Mouse (Mus musculus) liver, embryonic 14.5 days (tissue): ENCODE measurements around the gene Nfatc2. TPM values are rescaled to one million over a fixed set of nuclear protein-coding genes. Genes with fewer than 3 reads are reported as not detected.

Experiments used
- ATAC-seq: fragments of 200-750 bp; cut with Nextera tagmentation; 2 replicates; pipeline ENCODE4 v1.8.0; 2017; ENCODE audit warnings: moderate number of reproducible peaks, mild to moderate bottlenecking, moderate library complexity; ENCODE audit not compliant: insufficient read depth
- DNase-seq, 3 experiments: peaks; one replicate each; pipeline ENCODE4 v3.0.0-alpha.2; 2012 to 2013; ENCODE audit warnings: low read depth in 3 of 3, low spot score in 3 of 3
- H3K27ac ChIP-seq: fragments of 300-500 bp; sonication (generic); 2 replicates; pipeline ENCODE4 v1.5.1; 2014; ENCODE audit warnings: moderate library complexity, mild to moderate bottlenecking, control low read depth, inconsistent platforms
- H3K27me3 ChIP-seq: fragments of 300-500 bp; sonication (generic); 2 replicates; pipeline ENCODE4 v1.6.1; 2014; ENCODE audit warnings: mild to moderate bottlenecking, low read length, moderate library complexity; ENCODE audit not compliant: control insufficient read depth, insufficient read depth
- H3K36me3 ChIP-seq: fragments of 300-500 bp; sonication (generic); replicated peaks from 2 replicates; pipeline ENCODE4 v1.6.1; 2014; ENCODE audit warnings: low read depth; ENCODE audit not compliant: control insufficient read depth, insufficient read depth
- H3K4me1 ChIP-seq, 2 experiments: fragments of 200-500 bp in 1 of 2; fragments of 300-500 bp in 1 of 2; sonication (generic) in 1 of 2; replicated peaks; 2 replicates each; pipeline ENCODE4 v1.6.1; 2012 to 2014; ENCODE audit warnings: antibody characterized with exemption in 1 of 2, inconsistent platforms in 1 of 2, low read length in 1 of 2; ENCODE audit not compliant: control insufficient read depth in 2 of 2, insufficient read depth in 2 of 2
- H3K4me2 ChIP-seq: fragments of 300-500 bp; sonication (generic); 2 replicates; pipeline ENCODE4 v1.6.1; 2014; ENCODE audit warnings: low read depth, mild to moderate bottlenecking, control low read depth, moderate library complexity
- H3K4me3 ChIP-seq, 2 experiments: fragments of 200-500 bp in 1 of 2; fragments of 300-500 bp in 1 of 2; sonication (generic) in 1 of 2; 2 replicates each; pipeline ENCODE4 v1.5.1; 2012 to 2014; ENCODE audit warnings: low read depth in 2 of 2, low read length in 2 of 2, mild to moderate bottlenecking in 2 of 2, control low read depth in 1 of 2, inconsistent platforms in 1 of 2, moderate library complexity in 1 of 2; ENCODE audit not compliant: insufficient read depth in 1 of 2
- H3K9ac ChIP-seq: fragments of 300-500 bp; sonication (generic); replicated peaks from 2 replicates; pipeline ENCODE4 v1.6.1; 2014; ENCODE audit warnings: mild to moderate bottlenecking, control low read depth, moderate library complexity
- H3K9me3 ChIP-seq: fragments of 300-500 bp; sonication (generic); 2 replicates; pipeline ENCODE4 v1.6.1; 2016; ENCODE audit warnings: low read length, mixed read lengths; ENCODE audit not compliant: control insufficient read depth
- CTCF ChIP-seq: IDR thresholded peaks from 2 replicates; pipeline ENCODE4 v1.5.1; 2016; ENCODE audit warnings: antibody characterized with exemption, low read depth, control low read depth
- EP300 ChIP-seq: IDR thresholded peaks from 2 replicates; pipeline ENCODE4 v1.6.1; 2016; ENCODE audit warnings: antibody characterized with exemption, low read depth
- WGBS: fragments of 180-500 bp; shearing (Covaris S2); extraction: QIAGEN DNeasy Blood & Tissue Kit; methylation state at CpG from one replicate; pipeline ENCODE4 v1.1.7; 2014; ENCODE audit not compliant: insufficient replicate concordance; 5-methylcytosine and 5-hydroxymethylcytosine counted together
- polyA plus RNA-seq, 2 experiments: library from polyadenylated mRNA; depleted of rRNA in 1 of 2; stranded (reverse) in 1 of 2; unstranded in 1 of 2; fragments of >200 nt; fragmentation: Nextera tagmentation in 1 of 2; extraction: Ambion mirVana in 1 of 2; gene quantifications; 2 replicates each; pipeline versions ENCODE4 v1.2.1 to v1.2.3; 2012 to 2014

Gene Nfatc2
- polyA plus RNA-seq, 2 experiments, result 0.08 to 0.19 TPM

DNA sequence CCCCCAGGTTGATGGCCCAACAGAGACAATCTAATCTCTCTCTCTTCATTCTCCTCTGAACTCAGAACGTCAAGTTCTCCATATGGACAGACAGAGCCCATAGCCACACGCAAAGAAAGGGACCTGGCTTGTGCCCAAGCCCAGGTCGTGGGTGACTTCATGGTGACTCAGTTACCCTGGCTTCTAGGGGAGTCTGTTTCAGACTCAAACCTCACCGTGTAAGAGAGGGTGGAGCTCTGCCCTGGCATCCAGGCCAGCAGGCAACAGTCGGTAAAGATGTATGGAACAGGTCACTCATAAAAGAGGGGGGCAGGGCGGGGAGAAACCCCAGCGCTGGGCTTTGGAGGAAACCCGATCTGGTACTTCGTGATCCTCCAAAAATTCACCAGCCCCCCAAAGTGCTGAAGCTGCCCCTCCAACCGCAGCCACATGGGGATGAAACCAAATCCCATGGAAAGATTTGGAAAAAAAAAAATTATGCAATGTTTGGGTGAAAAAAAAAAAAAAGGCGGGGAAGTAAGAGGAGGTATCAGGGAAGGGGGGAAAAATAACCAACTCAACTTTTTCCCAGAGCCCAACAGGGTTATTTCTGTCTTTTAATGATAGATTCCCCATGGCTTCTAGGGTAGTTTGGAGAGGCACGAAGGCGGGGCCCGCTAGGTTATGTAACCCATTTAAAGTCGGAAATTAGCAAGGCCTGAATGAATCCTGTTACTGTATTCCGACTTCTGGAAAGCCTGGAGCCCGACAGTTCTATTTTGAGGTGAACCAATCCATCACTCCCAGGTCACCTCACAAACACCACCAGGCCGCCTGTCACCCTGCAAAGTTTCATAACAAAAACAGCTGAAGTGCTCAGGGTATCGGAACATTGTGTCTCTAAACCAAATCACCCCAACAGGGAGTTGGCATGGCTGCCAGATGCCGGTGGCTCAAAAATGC is 26.6 kb upstream of the Nfatc2 start:
- H3K4me3 ChIP-seq, result no peak overlapping the region
- TF ChIP-seq EP300 (no peak), CTCF (no peak)
- H3K4me2 ChIP-seq, result no peak overlapping the region
- no peaks in the 10 kb centered on the region for H3K9me3 ChIP-seq
- ATAC-seq (no peak), DNase-seq (no peak)
- H3K27me3 ChIP-seq, result no peaks in the 10 kb centered on the region
- 59% methylated on average over 20 of the region's 20 CpGs for WGBS
- no peak overlapping the region for H3K9ac ChIP-seq
- no peaks in the 10 kb centered on the region for H3K36me3 ChIP-seq
- peaks cover 0 to 5% of the 10 kb centered on the region in 2 experiments; a peak in 3 of 4 replicates for H3K4me1 ChIP-seq
- no peak overlapping the region for H3K27ac ChIP-seq

DNA sequence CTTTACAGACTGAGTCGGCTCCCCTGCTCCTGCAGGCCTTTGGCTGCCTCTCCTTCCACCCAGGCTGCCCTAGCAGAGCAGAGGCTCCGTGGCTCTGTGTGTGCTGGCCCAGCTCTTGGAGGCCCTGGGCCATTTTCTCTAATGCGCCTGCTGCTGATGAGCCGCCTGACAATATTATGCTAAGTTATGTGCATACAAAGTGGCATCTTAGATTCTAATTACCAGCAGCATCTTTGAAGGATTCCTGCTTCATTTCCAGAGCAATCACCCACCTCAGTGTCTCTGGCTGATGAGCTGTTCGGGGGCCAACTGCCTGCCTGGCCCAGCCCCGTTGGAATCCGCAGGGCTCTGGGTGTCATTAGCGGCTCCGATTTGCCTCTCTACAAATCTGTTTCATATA is 24.9 kb upstream of the Nfatc2 start:
- H3K27me3 ChIP-seq, result no peaks in the 10 kb centered on the region
- H3K36me3 ChIP-seq, result no peaks in the 10 kb centered on the region
- TF ChIP-seq EP300, result no peak
- TF ChIP-seq CTCF, result no peak
- no peak overlapping the region for H3K27ac ChIP-seq
- 74% methylated on average over 9 of the region's 9 CpGs for WGBS
- no peaks in the 10 kb centered on the region for H3K9me3 ChIP-seq
- DNase-seq (no peak), ATAC-seq (no peak)
- no peak overlapping the region for H3K4me2 ChIP-seq
- H3K4me1 ChIP-seq, result no peaks in the 10 kb centered on the region
- no peak overlapping the region for H3K4me3 ChIP-seq
- H3K9ac ChIP-seq, result no peak overlapping the region

- Histone ChIP-seq H3K27me3 (no peaks in the 10 kb centered on the region), H3K9ac (no peak overlapping the region), H3K27ac (no peak overlapping the region), H3K4me3 (no peak overlapping the region), H3K9me3 (no peaks in the 10 kb centered on the region), H3K36me3 (no peaks in the 10 kb centered on the region), H3K4me2 (no peak overlapping the region), H3K4me1 (no peaks in the 10 kb centered on the region)
- ATAC-seq, result no peak
- WGBS, result 58% methylated on average over 4 of the region's 4 CpGs
- TF ChIP-seq CTCF, result no peak
- TF ChIP-seq EP300, result no peak
- no peak for DNase-seq
Observed at GRCm38 (mm10) chr2:168625091-168625490, 23.6 kb upstream of the Nfatc2 start.

DNA sequence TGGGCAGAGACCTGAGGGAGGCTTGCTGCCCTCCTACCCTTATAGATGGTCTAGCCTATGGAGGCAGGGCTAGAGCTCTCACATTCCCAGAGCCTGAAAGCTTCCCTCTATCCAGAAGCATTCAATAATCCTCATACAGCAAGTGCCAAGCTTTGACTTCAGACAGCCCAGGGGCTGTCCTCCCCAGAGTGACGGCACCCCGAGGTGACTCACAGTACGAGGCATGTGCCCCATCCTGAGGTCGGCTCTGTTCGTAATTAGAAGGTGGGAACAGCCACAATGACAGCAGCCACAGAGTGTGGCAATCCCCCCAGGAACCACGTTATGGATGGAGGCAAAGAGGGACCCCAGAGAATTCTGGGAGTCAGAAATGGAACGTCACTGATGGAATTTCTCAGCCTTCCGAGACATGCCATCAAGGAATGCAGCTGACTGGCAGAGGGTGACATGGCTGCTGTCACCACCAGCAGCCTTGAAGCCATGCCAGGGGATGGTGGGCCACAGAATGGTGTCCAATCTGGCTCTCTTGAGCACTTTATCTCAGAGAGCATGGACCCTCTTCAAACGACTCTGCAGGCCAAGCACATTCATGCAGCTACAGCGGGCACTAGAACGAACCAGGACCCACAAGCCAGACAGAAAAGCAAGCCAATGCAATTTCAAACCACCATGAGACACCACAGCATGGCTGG is 19.8 kb upstream of the Nfatc2 start:
- Histone ChIP-seq H3K27me3 (no peaks in the 10 kb centered on the region), H3K4me3 (no peak overlapping the region), H3K27ac (no peak overlapping the region), H3K4me1 (no peaks in the 10 kb centered on the region), H3K36me3 (no peaks in the 10 kb centered on the region), H3K4me2 (no peak overlapping the region), H3K9me3 (no peaks in the 10 kb centered on the region), H3K9ac (no peak overlapping the region)
- DNase-seq (no peak), ATAC-seq (no peak)
- WGBS, result 58% methylated on average over 11 of the region's 11 CpGs
- TF ChIP-seq CTCF (no peak), EP300 (no peak)

DNA sequence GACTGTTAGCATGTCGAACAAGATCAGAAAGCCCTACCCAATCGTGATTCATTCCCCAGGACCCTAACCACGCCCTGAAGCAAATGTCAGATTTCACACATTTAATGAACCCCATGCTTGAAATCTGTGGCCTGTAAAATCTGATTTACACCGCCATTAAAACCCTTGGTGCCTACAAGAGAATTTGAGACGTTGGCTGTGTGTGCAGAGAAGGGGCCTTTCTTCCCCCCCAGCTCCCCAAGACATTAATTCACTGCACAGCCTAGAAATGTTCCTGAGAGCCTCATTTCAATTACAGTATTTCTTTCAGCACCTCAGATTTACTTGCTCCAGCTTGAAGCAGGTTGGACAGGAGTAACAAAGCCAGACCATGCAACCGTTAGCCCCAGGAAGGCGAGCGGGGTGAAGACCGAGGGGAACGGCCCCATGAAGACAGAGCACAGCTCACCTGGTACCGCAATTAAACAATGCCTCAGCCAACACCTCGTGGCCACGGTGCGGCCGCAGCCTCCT is 16.8 kb upstream of the Nfatc2 start:
- Histone ChIP-seq H3K9me3 (no peaks in the 10 kb centered on the region), H3K36me3 (no peaks in the 10 kb centered on the region), H3K4me1 (no peaks in the 10 kb centered on the region), H3K27me3 (no peaks in the 10 kb centered on the region), H3K4me3 (no peak overlapping the region), H3K27ac (no peak overlapping the region), H3K9ac (no peak overlapping the region), H3K4me2 (no peak overlapping the region)
- ATAC-seq (no peak), DNase-seq (no peak)
- WGBS, result 68% methylated on average over 15 of the region's 15 CpGs
- no peak for TF ChIP-seq CTCF
- TF ChIP-seq EP300, result no peak
